Mouse (Mus musculus) fat pad, adult 2 months (tissue): ENCODE data around the gene Ackr3.
A peak's percentile ranks its signal among the peaks of the same experiment; 100 is the strongest.

ENCODE experiments used
- DNase-seq: peaks from one replicate; pipeline ENCODE4 v3.0.0-alpha.2; 2011; ENCODE audit warnings: low read depth, low spot score; ENCODE audit errors: extremely low read depth

Gene Ackr3

GRCm38 (mm10) chr1:90203341-90203740, 439 bp upstream of the Ackr3 start:
- no peak for DNase-seq

GRCm38 (mm10) chr1:90204821-90205220, 1.0 kb downstream of the Ackr3 start:
- no peak for DNase-seq

DNA sequence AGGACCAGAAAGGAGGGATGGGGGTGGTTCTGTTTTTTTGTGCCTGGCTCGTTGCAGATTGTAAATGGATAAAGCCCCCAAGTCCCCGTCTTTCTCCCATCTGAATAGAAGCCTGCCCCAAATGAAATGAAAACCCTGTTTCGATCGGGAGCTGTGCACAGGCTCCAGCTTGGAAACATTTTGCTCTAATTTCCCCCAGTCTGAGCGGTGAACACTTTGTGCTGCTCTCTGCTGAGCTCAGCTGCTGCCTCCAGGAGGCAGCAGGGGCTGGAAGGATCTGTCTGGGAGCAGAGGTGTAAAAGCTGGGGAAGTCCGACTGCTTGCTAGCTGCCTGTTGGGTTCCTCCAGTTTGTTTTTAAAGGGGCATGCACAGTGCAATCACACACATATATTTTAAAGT, 1.4 kb downstream of the Ackr3 start:
- no peak for DNase-seq

DNA sequence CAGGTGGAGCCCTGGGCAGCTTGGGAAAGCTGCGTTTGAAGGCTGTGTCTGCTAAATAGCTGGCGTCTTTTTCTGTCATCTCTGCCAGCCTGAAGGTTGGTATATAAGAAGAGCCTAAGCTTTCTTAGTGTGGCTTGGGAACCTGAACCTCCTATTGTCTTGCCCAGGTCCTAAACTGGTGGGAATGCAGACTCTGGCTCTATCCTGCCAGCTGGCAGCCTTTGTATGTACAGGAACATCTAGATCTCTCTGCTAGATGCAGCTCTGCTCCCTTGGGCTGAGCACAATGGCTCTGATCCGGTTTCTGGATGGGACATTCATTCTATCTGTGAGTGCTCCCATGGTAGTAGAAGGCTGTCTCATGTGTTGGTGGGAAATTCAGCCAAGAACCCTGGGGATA, 2.9 kb downstream of the Ackr3 start:
- peak; percentile 87 for DNase-seq

GRCm38 (mm10) chr1:90207279-90207678, 3.5 kb downstream of the Ackr3 start:
- DNase-seq: no peak

- no peak for DNase-seq
Observed at GRCm38 (mm10) chr1:90207739-90208502, 4.1 kb downstream of the Ackr3 start.

DNA sequence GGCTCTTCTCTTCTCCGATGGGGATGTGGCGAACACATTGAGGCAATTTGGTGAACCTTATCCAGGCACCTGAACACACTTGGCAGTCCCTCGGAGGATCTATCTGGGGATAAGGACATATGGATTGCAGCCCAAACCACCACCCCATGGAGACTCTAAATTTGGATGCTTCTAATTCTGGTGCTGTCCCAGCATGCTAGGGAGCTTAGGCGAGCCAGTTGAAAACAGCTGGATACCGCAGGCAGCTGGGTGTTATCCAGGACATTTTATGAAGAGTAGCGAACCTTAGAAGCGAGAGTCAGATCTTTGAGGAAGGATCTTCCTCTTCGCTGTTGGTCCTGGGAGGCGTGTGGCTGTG, 4.7 kb downstream of the Ackr3 start:
- DNase-seq: peak; percentile 75

GRCm38 (mm10) chr1:90209069-90209468, 5.3 kb downstream of the Ackr3 start:
- no peak for DNase-seq

DNA sequence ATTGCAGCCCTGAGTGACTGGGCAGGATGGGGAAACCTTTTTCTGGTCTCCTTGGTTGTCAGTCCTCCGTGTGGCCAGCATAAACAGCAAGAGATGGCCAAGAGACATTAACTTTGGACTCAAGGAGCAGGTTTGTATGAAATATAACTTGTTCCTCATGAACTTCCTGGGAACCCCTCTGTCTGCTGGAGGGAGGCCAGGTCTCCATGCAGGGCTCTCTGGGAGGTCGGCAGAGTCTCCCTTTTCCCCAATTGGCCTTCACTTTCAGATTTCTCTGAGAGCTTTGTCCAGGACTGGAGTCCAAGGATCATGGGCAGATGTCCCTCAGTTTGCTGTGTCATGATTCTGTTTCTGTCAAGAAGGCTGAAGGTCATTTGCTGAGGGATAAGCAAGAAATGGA, 6.0 kb downstream of the Ackr3 start:
- DNase-seq: no peak

GRCm38 (mm10) chr1:90210346-90210745, 6.6 kb downstream of the Ackr3 start:
- DNase-seq: no peak

- no peak for DNase-seq
Observed at GRCm38 (mm10) chr1:90210761-90211160, 7.0 kb downstream of the Ackr3 start.

DNA sequence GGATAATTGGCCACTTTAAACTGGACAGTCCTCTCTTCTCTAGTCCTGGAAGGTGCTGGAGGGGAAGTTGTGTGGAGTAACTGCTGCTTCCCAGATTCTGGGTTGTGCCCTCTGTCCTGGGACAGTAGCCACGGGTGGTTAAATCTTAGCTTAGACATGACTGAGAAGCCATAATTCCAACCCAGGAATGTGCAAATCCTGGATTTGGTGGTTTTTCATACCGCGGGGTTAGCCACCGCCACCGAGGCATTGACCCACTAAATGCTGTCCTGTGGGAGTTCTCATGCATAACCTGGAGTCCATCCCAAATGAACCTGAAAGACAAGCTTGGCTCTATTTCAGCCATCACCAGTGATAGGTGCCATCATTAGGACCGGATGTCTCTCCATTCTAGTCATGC, 8.6 kb downstream of the Ackr3 start:
- no peak for DNase-seq

- no peak for DNase-seq
Observed at GRCm38 (mm10) chr1:90212901-90213300, 9.1 kb downstream of the Ackr3 start.

GRCm38 (mm10) chr1:90214021-90214420, 10.2 kb downstream of the Ackr3 start:
- DNase-seq: no peak

GRCm38 (mm10) chr1:90214926-90215325, 11.1 kb downstream of the Ackr3 start:
- DNase-seq: no peak

- no peak for DNase-seq
Observed at GRCm38 (mm10) chr1:90215881-90216280, 12.1 kb downstream of the Ackr3 start.

DNA sequence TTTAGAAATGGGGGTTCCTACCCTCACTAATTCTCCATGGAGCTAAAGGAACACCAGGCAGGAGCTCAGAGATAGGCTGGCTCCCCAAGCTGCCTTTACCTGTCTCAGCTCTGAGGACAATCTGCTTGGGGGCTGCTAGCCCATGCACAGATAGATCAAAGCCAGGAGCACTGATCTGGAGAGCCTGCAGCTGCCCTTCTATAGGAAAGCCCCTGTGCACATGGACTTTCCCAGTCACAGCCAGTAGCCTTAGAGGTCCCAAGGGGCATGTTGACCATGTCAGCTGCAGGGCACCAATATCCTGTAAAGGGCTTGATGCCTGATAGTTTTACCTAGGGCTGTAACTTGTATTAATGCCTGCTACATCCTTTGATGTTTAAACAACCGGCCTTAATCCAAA, 12.6 kb downstream of the Ackr3 start:
- no peak for DNase-seq

- no peak for DNase-seq
Observed at GRCm38 (mm10) chr1:90220280-90220679, 16.5 kb downstream of the Ackr3 start.

GRCm38 (mm10) chr1:90220844-90221243, 17.1 kb downstream of the Ackr3 start:
- no peak for DNase-seq

GRCm38 (mm10) chr1:90221811-90222361, 18.1 kb downstream of the Ackr3 start:
- DNase-seq: no peak

DNA sequence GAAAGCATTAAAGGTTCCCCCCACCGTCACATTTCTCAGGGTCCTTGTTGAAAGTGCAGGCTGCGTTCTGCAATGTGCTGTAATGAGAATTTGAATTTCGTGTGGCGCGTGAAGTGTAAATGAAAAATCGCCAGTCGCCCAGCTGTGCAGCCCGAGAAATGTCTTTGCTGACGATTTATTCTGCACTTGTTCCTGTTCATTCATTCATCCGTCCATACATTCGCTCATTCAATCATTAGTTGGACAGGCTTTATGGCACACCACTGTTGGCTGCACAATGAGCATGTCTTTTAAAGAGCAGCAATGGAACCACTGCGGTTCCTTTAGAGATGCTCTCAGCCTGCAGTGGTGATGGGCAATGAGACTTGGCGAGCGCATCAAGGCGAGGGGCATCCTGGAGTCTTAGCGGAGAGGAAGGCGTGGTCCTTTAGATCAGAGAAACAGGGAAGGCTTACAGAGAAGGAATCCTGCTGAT, 18.7 kb downstream of the Ackr3 start:
- DNase-seq: no peak

- no peak for DNase-seq
Observed at GRCm38 (mm10) chr1:90223006-90223405, 19.2 kb downstream of the Ackr3 start.
